22 mouse cellular contexts compared by ENCODE assay signal in the genomic region with DNA sequence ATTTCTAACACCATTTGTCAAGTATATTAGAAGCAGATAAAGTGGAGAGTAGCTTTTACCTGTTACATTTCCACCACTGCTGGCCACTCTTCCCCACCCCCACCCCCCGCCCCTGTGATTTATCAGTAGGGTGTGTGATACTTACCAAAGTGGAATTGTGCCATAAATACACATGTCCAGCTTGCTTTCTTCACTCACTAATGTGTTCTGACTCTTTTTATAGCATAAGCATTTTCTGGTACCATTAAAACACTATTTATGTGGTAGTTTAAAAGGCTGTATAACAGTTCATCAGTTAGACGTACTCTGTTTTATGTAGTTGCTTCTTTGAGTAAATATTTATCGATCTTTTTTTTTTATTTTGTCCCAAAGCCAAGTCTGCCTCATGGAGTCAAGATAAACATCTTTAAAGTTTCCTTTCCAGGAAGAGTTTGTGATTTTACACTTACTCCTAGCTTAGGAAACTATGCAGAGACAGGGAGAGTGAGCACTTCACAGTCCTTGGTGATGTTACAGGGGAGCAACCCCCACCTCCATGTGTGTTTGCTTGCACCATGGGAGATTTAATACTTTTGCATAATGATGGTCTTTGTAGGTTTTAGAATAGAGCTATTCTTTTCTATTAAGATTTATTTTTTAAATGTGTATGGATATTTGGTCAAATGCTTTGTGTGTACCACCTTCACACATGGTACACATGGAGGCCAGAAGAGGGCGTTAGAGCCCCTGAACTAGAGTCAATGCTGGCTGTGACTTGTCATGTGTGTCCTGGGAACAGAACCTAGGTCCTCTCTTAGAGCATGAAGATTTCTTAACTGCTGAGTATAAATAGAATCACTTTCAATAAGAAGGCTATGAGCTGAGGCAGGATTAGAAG. TPM values are rescaled to one million over a fixed set of nuclear protein-coding genes. Genes with fewer than 3 reads are reported as not detected.
DNase-seq lines count a peak whose midpoint lies in the region; ATAC-seq and TF ChIP-seq lines count a peak whose summit lies in the region.
"Had no signal": no experiment of that assay in that cellular context is flagged by ENCODE, and none has a peak within 500 bp of the region (broad histone marks: within the 10 kb centered on the region; RNA-seq: fewer than 3 reads in every experiment).

No protein-coding gene starts in this region.

- peak; percentile 41; the same call in 1 of the 2 replicates for ATAC-seq in kidney, embryonic 14.5 days (ENCODE audit: low FRiP score, low TSS enrichment)
- peak; percentile 82 for ATAC-seq in lung, embryonic 16.5 days (ENCODE audit: low read depth)
- ATAC-seq in stomach, embryonic 16.5 days (ENCODE audit: insufficient read depth, low FRiP score): peak; percentile 61; the same call in 1 of the 2 replicates

- peak; percentile 20; the same call in 1 of the 2 replicates for TF ChIP-seq CTCF in heart, adult 2 months (IDR thresholded peaks at IDR 0.05)

- no peak overlapping the region for H3K9ac ChIP-seq in heart, adult 2 months (ENCODE audit: low read depth, low read length)
- no peak overlapping the region for H3K9ac ChIP-seq in kidney, embryonic 14.5 days (ENCODE audit: low read depth, low read length)
- H3K9ac ChIP-seq in lung, embryonic 16.5 days (ENCODE audit: low read length): no peak overlapping the region
- H3K9ac ChIP-seq in stomach, embryonic 16.5 days (ENCODE audit: low read length): no peak overlapping the region
- H3K9ac ChIP-seq: neural tube, embryonic 15.5 days had no signal

- peak in 1 of 2 experiments; percentile 4 for DNase-seq in heart, adult 2 months
- no peak for DNase-seq in heart, postnatal 10 days
- DNase-seq in kidney, adult 9 months: no peak
- DNase-seq in lung, postnatal 10 days: no peak
- no peak for DNase-seq in urinary bladder, postnatal 4 days (ENCODE audit: low spot score in 2 of 2)
- DNase-seq: adrenal gland, postnatal 10 days; cerebellum, adult 11 months; cerebellum, postnatal 25 days; gastrocnemius, postnatal 25 days; layer of hippocampus, postnatal 36 days; liver; midbrain, embryonic 14.5 days; retina, postnatal 1 day; right cerebral cortex, postnatal 4 days had no signal

- H3K4me2 ChIP-seq in kidney, embryonic 14.5 days (replicated peaks; ENCODE audit: low read depth, low read length): no peak overlapping the region
- H3K4me2 ChIP-seq in lung, embryonic 16.5 days (ENCODE audit: low read depth, low read length): peak overlapping the region; percentile 22; the same call in 1 of the 2 replicates
- H3K4me2 ChIP-seq in stomach, embryonic 16.5 days (ENCODE audit: low read depth, low read length): no peak overlapping the region
- H3K4me2 ChIP-seq: neural tube, embryonic 15.5 days had no signal

- H3K4me1 ChIP-seq in heart, adult 2 months (ENCODE audit: control insufficient read depth, insufficient read depth, low read length): peaks cover 15% of the 10 kb centered on the region
- 0 out of 2 replicates have a peak, but pooled peaks cover 3% of the 10 kb centered on the region for H3K4me1 ChIP-seq in kidney, embryonic 14.5 days (ENCODE audit: control insufficient read depth, insufficient read depth, low read length)
- H3K4me1 ChIP-seq in lung, embryonic 16.5 days (replicated peaks; ENCODE audit: control insufficient read depth, insufficient read depth, low read length): peaks cover 36% of the 10 kb centered on the region
- H3K4me1 ChIP-seq in stomach, embryonic 16.5 days (ENCODE audit: control insufficient read depth, insufficient read depth, low read length): peaks cover 23% of the 10 kb centered on the region
- H3K4me1 ChIP-seq: hindbrain, embryonic 10.5 days had no signal

- TF ChIP-seq POLR2A in heart, adult 2 months (IDR thresholded peaks at IDR 0.05; ENCODE audit: insufficient read depth, low read depth, low read length): no peak

- no peaks in the 10 kb centered on the region for H3K27me3 ChIP-seq in heart, adult 2 months (ENCODE audit: control insufficient read depth, insufficient read depth, low read length)
- no peaks in the 10 kb centered on the region for H3K27me3 ChIP-seq in kidney, embryonic 14.5 days (ENCODE audit: control insufficient read depth, insufficient read depth, low read length)
- no peaks in the 10 kb centered on the region for H3K27me3 ChIP-seq in lung, embryonic 16.5 days (ENCODE audit: control insufficient read depth, insufficient read depth, low read depth, low read length)
- no peaks in the 10 kb centered on the region for H3K27me3 ChIP-seq in stomach, embryonic 16.5 days (ENCODE audit: control insufficient read depth, insufficient read depth, low read length)
- H3K27me3 ChIP-seq: CH12.LX; neural tube, embryonic 15.5 days had no signal

- WGBS in heart, adult 2 months: 24% methylated on average over 4 of the region's 4 CpGs
- WGBS in kidney, embryonic 14.5 days: 61% methylated on average over 4 of the region's 4 CpGs
- 33% methylated on average over 4 of the region's 4 CpGs for WGBS in lung, embryonic 16.5 days
- 42% methylated on average over 4 of the region's 4 CpGs for WGBS in stomach, embryonic 16.5 days

- no peaks in the 10 kb centered on the region; the same call in 1 of the 2 replicates for H3K79me2 ChIP-seq in heart, adult 2 months (replicated peaks; ENCODE audit: control insufficient read depth, insufficient read depth, low read length)

- no peak for TF ChIP-seq EP300 in heart, adult 2 months (IDR thresholded peaks at IDR 0.05; ENCODE audit: insufficient read depth, low read depth, low read length)

- H3K36me3 ChIP-seq in heart, adult 2 months (ENCODE audit: control insufficient read depth, insufficient read depth, low read length): peaks cover 28% of the 10 kb centered on the region
- H3K36me3 ChIP-seq in kidney, embryonic 14.5 days (ENCODE audit: control insufficient read depth, insufficient read depth, low read length): peaks cover 21% of the 10 kb centered on the region
- peaks cover 22% of the 10 kb centered on the region for H3K36me3 ChIP-seq in lung, embryonic 16.5 days (ENCODE audit: control insufficient read depth, insufficient read depth, low read length)
- H3K36me3 ChIP-seq in stomach, embryonic 16.5 days (ENCODE audit: control insufficient read depth, insufficient read depth, low read length): no peaks in the 10 kb centered on the region
- H3K36me3 ChIP-seq: neural tube, embryonic 15.5 days had no signal

- H3K9me3 ChIP-seq in kidney, embryonic 14.5 days (ENCODE audit: control insufficient read depth, low read length): no peaks in the 10 kb centered on the region
- H3K9me3 ChIP-seq in lung, embryonic 16.5 days (ENCODE audit: control insufficient read depth, low read length): no peaks in the 10 kb centered on the region
- H3K9me3 ChIP-seq in stomach, embryonic 16.5 days (replicated peaks; ENCODE audit: control insufficient read depth, low read length): no peaks in the 10 kb centered on the region
- H3K9me3 ChIP-seq: hindbrain, embryonic 10.5 days; neural tube, embryonic 15.5 days had no signal

- H3K27ac ChIP-seq in heart, adult 2 months: peak overlapping the region; percentile 52
- no peak overlapping the region for H3K27ac ChIP-seq in kidney, embryonic 14.5 days (ENCODE audit: low read depth, low read length)
- H3K27ac ChIP-seq in lung, embryonic 16.5 days (ENCODE audit: low read length): peak overlapping the region; percentile 83
- H3K27ac ChIP-seq in stomach, embryonic 16.5 days (ENCODE audit: low read length): peak overlapping the region; percentile 61
- H3K27ac ChIP-seq: hindbrain, embryonic 10.5 days; macrophage; neural tube, embryonic 15.5 days had no signal

- H3K4me3 ChIP-seq in heart, adult 2 months: 0 out of 2 replicates have a peak overlapping the region, but pooled peaks have one; percentile 8
- no peak overlapping the region for H3K4me3 ChIP-seq in kidney, embryonic 14.5 days (ENCODE audit: low read length)
- no peak overlapping the region for H3K4me3 ChIP-seq in lung, embryonic 16.5 days (ENCODE audit: low read length)
- no peak overlapping the region for H3K4me3 ChIP-seq in stomach, embryonic 16.5 days (replicated peaks; ENCODE audit: low read length)
- H3K4me3 ChIP-seq: hindbrain, embryonic 10.5 days; myocyte; neural tube, embryonic 15.5 days had no signal

- intact Hi-C loops in heart, adult 2 months (cut with DNase I): no loop called here
- intact Hi-C loops in heart, postnatal 10 days (cut with DNase I): loop anchor here (1.0 to 5.0 kb wide), 2 partner anchors 56 to 349 kb away; no protein-coding TSS in a partner anchor

RNA-seq across cellular contexts. Expression of a gene that starts 23.1 kb away (rescaled TPM):
- total RNA-seq in heart, adult 2 months (2021): 10 to 100 TPM; 35.4 to 36.8 TPM
- polyA plus RNA-seq in heart, adult 2 months (2012; rRNA removed): 8.3 and 18.9 TPM in 2 replicates
- 10 to 100 TPM; 43.5 to 45.3 TPM for total RNA-seq in heart, postnatal 10 days (2021)
- 37.5 and 56.3 TPM in 2 replicates for polyA plus RNA-seq in kidney, embryonic 14.5 days (2014; fragmentation: Nextera tagmentation; extraction: Ambion mirVana)
- 57.9 and 58.1 TPM in 2 replicates for polyA plus RNA-seq in lung, embryonic 16.5 days (2015; fragmentation: Nextera tagmentation; extraction: Ambion mirVana)
- 63.6 and 65.4 TPM in 2 replicates for polyA plus RNA-seq in stomach, embryonic 16.5 days (2015; fragmentation: Nextera tagmentation; extraction: Ambion mirVana)

RNA-seq across cellular contexts. Expression of a gene that starts 28.0 kb away (rescaled TPM):
- 10 to 100 TPM; 33.7 to 48.9 TPM for total RNA-seq in heart, adult 2 months (2021)
- polyA plus RNA-seq in heart, adult 2 months (2012; rRNA removed): 34.6 and 50.0 TPM in 2 replicates
- total RNA-seq in heart, postnatal 10 days (2021): 10 to 100 TPM; 49.6 to 53.5 TPM
- 36.7 and 55.9 TPM in 2 replicates for polyA plus RNA-seq in kidney, embryonic 14.5 days (2014; fragmentation: Nextera tagmentation; extraction: Ambion mirVana)
- 57.3 and 61.5 TPM in 2 replicates for polyA plus RNA-seq in lung, embryonic 16.5 days (2015; fragmentation: Nextera tagmentation; extraction: Ambion mirVana)
- 48.8 and 49.6 TPM in 2 replicates for polyA plus RNA-seq in stomach, embryonic 16.5 days (2015; fragmentation: Nextera tagmentation; extraction: Ambion mirVana)
